Mouse (Mus musculus) Patski (cell line): ENCODE results near the gene Nek9. TPM values are rescaled to one million over a fixed set of nuclear protein-coding genes. Genes with fewer than 3 reads are reported as not detected.

Source experiments
- ATAC-seq: fragments of 100-300 bp; one replicate; pipeline ENCODE4 v1.8.0; 2021
- CTCF ChIA-PET: fragments of 350-600 bp; sonication (Branson Sonifier 250); formaldehyde crosslinking; loops from one replicate; lab custom pipeline; 2022; ENCODE audit warnings: inconsistent platforms; lab: Charles Lee
- POLR2A ChIA-PET: fragments of 350-600 bp; sonication (Branson Sonifier 250); formaldehyde crosslinking; loops from one replicate; lab custom pipeline; 2022; ENCODE audit warnings: antibody characterized with exemption, inconsistent platforms; lab: Charles Lee
- DNase-seq: peaks from one replicate; pipeline ENCODE4 v3.0.0-alpha.2; 2011; ENCODE audit warnings: low read depth, low spot score
- H3K27me3 ChIP-seq: fragments of 371-371 bp; one replicate; pipeline ENCODE4 v1.5.1; 2021
- CTCF ChIP-seq: fragments of 100-300 bp; IDR thresholded peaks from one replicate; pipeline ENCODE4 v1.5.1; 2021
- in situ Hi-C: fragments of 300-500 bp; cut with MboI; formaldehyde crosslinking; loops from 3 replicates; pipeline ENCODE4 v1.11.1; 2018; ENCODE audit warnings: low pct_unique_long_range_greater_than_20kb, mixed read lengths
- polyA plus RNA-seq: library from polyadenylated mRNA; unstranded; gene quantifications from one replicate; pipeline ENCODE4 v1.2.3, GENCODE M21; 2021

The Nek9 gene
- polyA plus RNA-seq, 1 experiment from 2014 or later = 82.4 TPM

- peak; percentile 49 for ATAC-seq
- TF ChIP-seq CTCF = no peak
- no peaks in the 10 kb centered on the region for H3K27me3 ChIP-seq
- ChIA-PET CTCF (interaction anchor here (1.4 to 6.1 kb wide), 2 partner anchors 107 to 141 kb away, joined by 4 to 84 read pairs; no protein-coding TSS in a partner anchor), POLR2A (no interaction called here)
- in situ Hi-C loops = loop anchor here (25.0 kb wide), 1 partner anchor 739 kb away; the partner anchor contains the start of genes Ift43 and Tgfb3
- DNase-seq = no peak
Observed at GRCm38 (mm10) chr12:85348338-85348737, 9.2 kb upstream of the Nek9 start.

GRCm38 (mm10) chr12:85347196-85347595 lies 8.0 kb upstream of the Nek9 start:
- ATAC-seq (no peak), DNase-seq (no peak)
- H3K27me3 ChIP-seq = no peaks in the 10 kb centered on the region
- no peak for TF ChIP-seq CTCF
- ChIA-PET POLR2A (interaction anchor here (0.7 to 1.3 kb wide), 3 partner anchors 110 to 140 kb away, joined by 3 to 7 read pairs (median 3); partner anchors contain the start of gene Fos), CTCF (interaction anchor here (0.8 to 6.1 kb wide), 10 partner anchors 9 to 143 kb away, joined by 3 to 84 read pairs (median 4); partner anchors contain the start of gene Fos)
- in situ Hi-C loops = loop anchor here (25.0 kb wide), 1 partner anchor 740 kb away; the partner anchor contains the start of genes Ift43 and Tgfb3

GRCm38 (mm10) chr12:85346374-85346773 lies 7.2 kb upstream of the Nek9 start:
- TF ChIP-seq CTCF = peak; percentile 61
- in situ Hi-C loops = loop anchor here (25.0 kb wide), 1 partner anchor 741 kb away; the partner anchor contains the start of genes Ift43 and Tgfb3
- ChIA-PET CTCF (interaction anchor here (0.9 to 6.1 kb wide), 8 partner anchors 8 to 143 kb away, joined by 3 to 84 read pairs (median 4); partner anchors contain the start of gene Fos), POLR2A (interaction anchor here (0.6 to 1.1 kb wide), 4 partner anchors 35 to 141 kb away, joined by 3 to 4 read pairs (median 3); no protein-coding TSS in a partner anchor)
- ATAC-seq (no peak), DNase-seq (no peak)
- no peaks in the 10 kb centered on the region for H3K27me3 ChIP-seq

GRCm38 (mm10) chr12:85345559-85345958 lies 6.4 kb upstream of the Nek9 start:
- CTCF ChIA-PET = interaction anchor here (1.4 to 6.1 kb wide), 3 partner anchors 15 to 151 kb away, joined by 4 to 84 read pairs (median 4); no protein-coding TSS in a partner anchor
- in situ Hi-C loops = loop anchor here (25.0 kb wide), 1 partner anchor 742 kb away; the partner anchor contains the start of genes Ift43 and Tgfb3

GRCm38 (mm10) chr12:85344252-85344651 lies 5.1 kb upstream of the Nek9 start:
- ChIA-PET CTCF (interaction anchor here (6.1 kb wide), 1 partner anchor 145 kb away, joined by 84 read pairs; no protein-coding TSS in a partner anchor), POLR2A (interaction anchor here (0.6 kb wide), 1 partner anchor 19 kb away, joined by 3 read pairs; no protein-coding TSS in a partner anchor)
- in situ Hi-C loops = loop anchor here (5.0 to 25.0 kb wide), 3 partner anchors 143 to 743 kb away; partner anchors contain the start of genes Ift43 and Tgfb3
- H3K27me3 ChIP-seq = no peaks in the 10 kb centered on the region
- no peak for TF ChIP-seq CTCF
- DNase-seq (no peak), ATAC-seq (no peak)

More at GRCm38 (mm10) chr12:85345559-85345958, 6.4 kb upstream of the Nek9 start:
- TF ChIP-seq CTCF = no peak
- no peaks in the 10 kb centered on the region for H3K27me3 ChIP-seq
- POLR2A ChIA-PET = interaction anchor here (0.5 to 1.1 kb wide), 4 partner anchors 9 to 111 kb away, joined by 3 to 4 read pairs (median 4); no protein-coding TSS in a partner anchor
- DNase-seq = no peak
- no peak for ATAC-seq

- ATAC-seq (no peak), DNase-seq (no peak)
- H3K27me3 ChIP-seq = no peaks in the 10 kb centered on the region
- ChIA-PET POLR2A (no interaction called here), CTCF (interaction anchor here (1.6 kb wide), 1 partner anchor 147 kb away, joined by 3 read pairs; no protein-coding TSS in a partner anchor)
- TF ChIP-seq CTCF = no peak
- in situ Hi-C loops = loop anchor here (5.0 to 25.0 kb wide), 3 partner anchors 145 to 745 kb away; partner anchors contain the start of genes Ift43 and Tgfb3
Observed at GRCm38 (mm10) chr12:85342310-85342709, 3.1 kb upstream of the Nek9 start.

- in situ Hi-C loops = loop anchor here (5.0 to 25.0 kb wide), 3 partner anchors 146 to 746 kb away; partner anchors contain the start of genes Ift43 and Tgfb3
- TF ChIP-seq CTCF = peak; percentile 54
- H3K27me3 ChIP-seq = no peaks in the 10 kb centered on the region
- ChIA-PET POLR2A (no interaction called here), CTCF (no interaction called here)
- DNase-seq = no peak
- ATAC-seq = no peak
Observed at GRCm38 (mm10) chr12:85341131-85341530, 2.0 kb upstream of the Nek9 start.

GRCm38 (mm10) chr12:85339947-85340346 lies 785 bp upstream of the Nek9 start:
- POLR2A ChIA-PET = interaction anchor here (0.6 to 1.6 kb wide), 4 partner anchors 120 to 324 kb away, joined by 3 to 5 read pairs (median 4); no protein-coding TSS in a partner anchor
- no peak for TF ChIP-seq CTCF
- H3K27me3 ChIP-seq = no peaks in the 10 kb centered on the region
- in situ Hi-C loops = loop anchor here (5.0 to 25.0 kb wide), 3 partner anchors 147 to 747 kb away; partner anchors contain the start of genes Ift43 and Tgfb3
- ATAC-seq (no peak), DNase-seq (no peak)
- CTCF ChIA-PET = interaction anchor here (1.0 to 1.5 kb wide), 3 partner anchors 139 to 153 kb away, joined by 3 to 5 read pairs (median 4); no protein-coding TSS in a partner anchor

GRCm38 (mm10) chr12:85338815-85339214 lies 347 bp downstream of the Nek9 start:
- CTCF ChIA-PET = interaction anchor here (1.1 to 1.2 kb wide), 2 partner anchors 8 to 149 kb away, joined by 4 read pairs; no protein-coding TSS in a partner anchor
- peak; percentile 63 for ATAC-seq
- no peak for TF ChIP-seq CTCF
- POLR2A ChIA-PET = interaction anchor here (0.5 to 0.8 kb wide), 8 partner anchors 9 to 248 kb away, joined by 3 to 10 read pairs (median 8); no protein-coding TSS in a partner anchor
- DNase-seq = no peak
- H3K27me3 ChIP-seq = no peaks in the 10 kb centered on the region
- in situ Hi-C loops = loop anchor here (25.0 kb wide), 1 partner anchor 748 kb away; the partner anchor contains the start of genes Ift43 and Tgfb3
